Mouse (Mus musculus) ovary, postnatal 14 days (tissue): ENCODE measurements around the gene Gm26657.

Experiments
- DNase-seq: peaks from one replicate; pipeline ENCODE4 v3.0.0; 2022; ENCODE audit warnings: low spot score

Gene Gm26657

DNA sequence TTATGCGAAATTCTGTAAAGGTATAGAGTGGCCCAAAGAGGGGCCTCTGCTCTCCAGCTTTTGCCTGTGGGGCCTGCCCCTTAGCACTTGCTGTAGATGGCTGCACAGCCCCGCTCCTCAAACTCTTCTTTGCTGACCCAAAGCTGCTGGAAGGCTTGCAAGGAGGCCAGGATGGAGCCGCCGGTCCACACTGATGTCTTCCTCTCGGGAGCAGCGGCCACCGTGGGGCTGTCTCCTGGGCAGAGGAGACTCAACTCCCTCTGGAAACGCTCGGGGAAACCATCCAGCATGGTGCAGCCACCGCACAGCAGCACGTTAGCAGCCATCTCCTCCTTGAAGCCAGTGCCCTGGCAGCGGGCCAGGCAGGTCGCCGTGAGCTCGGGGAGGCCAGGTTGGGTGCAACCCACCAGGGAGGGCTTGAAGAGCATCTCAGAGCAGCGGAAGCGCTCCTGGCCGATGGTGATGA lies at the start of gene Gm26657:
Gm26657 (plus strand) TSS at position 51 of the 466 bp plus-strand sequence.
- DNase-seq, result no peak

- DNase-seq, result no peak
Observed at GRCm38 (mm10) chr4:56696401-56696800, 43.5 kb upstream of the Gm26657 start.

DNA sequence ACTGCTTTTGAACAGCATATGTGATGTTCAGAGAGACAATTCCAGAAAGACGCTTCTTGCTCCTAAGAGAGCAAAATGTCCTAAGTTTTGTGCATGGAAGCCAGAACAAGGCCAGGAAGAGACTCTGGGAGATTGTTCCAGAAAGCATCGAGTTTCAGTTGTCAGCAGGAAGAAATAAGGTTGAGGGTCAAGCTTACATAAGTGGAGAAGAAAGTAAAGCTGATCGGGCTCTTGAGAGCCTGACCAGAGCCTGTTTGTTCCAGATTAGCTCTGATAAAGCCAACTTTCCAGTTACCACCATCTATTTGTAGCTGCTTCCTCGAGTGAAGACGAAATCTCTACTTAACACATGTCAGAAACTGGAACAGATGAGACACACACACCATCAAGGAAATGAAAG lies 41.2 kb upstream of the Gm26657 start:
- DNase-seq, result no peak

- DNase-seq, result no peak
Observed at GRCm38 (mm10) chr4:56702234-56702633, 37.6 kb upstream of the Gm26657 start.

DNA sequence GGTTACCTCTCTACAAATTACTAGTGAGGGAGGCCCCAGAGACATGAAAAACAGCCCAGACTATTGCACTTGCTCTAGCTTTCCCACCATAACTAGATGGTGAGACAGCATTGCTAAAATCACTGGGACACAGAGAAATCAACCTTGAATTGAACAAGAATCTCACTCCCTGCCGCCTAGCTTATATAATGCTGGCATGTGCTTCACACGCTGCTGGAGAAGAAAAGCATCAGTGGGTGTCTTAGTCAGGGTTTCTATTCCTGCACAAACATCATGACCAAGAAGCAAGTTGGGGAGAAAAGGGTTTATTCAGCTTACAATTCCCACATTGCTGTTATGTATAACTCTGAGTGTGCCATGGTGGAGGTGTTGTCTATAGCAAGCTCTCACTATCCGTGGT lies 26.7 kb upstream of the Gm26657 start:
- no peak for DNase-seq

DNA sequence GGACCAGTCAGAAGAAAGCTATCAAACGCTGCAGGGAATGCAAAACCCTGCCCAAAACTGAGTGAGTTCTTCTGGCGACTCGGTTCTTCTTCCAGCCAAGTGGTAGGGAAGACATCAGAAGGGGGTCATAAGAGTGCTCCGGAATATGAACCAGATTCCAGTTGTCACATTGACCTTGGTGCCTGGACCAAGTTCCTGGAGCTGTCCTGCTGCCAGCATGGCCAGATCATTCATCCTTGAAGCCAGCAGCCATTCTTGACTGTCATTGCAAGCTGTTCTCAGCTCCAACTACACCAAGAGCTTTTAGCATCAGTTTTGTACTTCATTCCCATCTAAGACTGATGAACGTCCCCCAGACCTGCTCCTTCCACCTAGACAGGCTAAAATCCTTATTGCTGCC lies 23.1 kb upstream of the Gm26657 start:
- DNase-seq, result no peak

DNA sequence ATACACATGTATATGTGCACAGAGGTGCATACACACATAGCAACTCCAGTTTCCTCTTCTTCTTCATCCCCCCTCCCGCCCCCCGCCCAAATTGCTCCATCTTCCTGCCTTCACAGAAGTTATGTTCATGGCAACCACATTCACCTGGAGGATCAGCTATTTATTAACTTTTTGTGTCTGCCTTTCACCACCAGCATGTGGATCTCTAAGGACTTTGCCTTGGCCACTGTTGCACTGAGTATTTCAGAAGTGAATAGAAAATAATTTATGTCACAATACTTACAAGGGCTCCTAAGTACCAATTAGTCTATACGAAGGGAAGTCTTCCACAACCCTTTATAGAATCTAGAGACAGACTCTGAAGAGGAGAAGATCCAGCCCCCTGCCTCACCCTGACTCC lies 21.9 kb upstream of the Gm26657 start:
- no peak for DNase-seq

DNA sequence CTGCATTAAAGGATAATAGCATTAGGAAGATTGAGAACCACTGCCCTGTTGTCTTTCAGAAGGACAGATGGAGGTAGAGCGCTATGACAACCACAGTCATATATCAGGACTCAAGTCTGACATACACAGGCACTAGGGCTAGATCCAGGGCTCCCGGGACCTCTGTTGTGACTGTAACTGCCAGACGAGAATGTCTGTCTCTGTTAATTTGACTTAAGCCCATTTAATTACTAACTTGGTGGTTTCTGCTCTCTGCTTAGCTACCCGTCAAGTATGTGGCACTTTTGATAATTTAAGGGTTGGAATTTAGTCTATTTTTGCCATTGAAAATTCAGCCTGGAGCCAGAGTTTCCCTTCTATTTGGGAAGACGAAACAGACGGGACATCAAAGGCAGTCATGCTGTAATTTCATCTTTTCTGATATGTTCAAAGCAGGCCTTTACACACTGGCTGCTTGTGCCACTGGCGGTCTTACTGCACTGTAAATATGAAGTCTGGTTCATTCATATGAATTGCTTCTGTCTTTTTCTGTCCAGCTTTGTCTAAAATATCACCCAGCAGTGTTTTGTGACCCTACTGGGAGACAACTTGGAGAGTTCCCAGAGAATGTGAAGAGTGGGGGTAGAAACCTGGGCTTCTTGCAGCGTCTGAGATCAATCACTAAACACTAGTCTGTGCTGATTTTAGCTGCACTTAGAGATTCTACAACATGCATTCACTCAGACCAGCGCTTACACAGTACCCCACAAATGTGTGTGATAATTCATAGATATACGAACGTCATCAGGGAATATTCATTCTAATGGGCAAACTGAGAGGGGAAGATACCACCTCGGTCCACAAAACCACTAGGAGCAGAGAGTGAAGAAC lies 21.1 kb upstream of the Gm26657 start:
- no peak for DNase-seq

DNA sequence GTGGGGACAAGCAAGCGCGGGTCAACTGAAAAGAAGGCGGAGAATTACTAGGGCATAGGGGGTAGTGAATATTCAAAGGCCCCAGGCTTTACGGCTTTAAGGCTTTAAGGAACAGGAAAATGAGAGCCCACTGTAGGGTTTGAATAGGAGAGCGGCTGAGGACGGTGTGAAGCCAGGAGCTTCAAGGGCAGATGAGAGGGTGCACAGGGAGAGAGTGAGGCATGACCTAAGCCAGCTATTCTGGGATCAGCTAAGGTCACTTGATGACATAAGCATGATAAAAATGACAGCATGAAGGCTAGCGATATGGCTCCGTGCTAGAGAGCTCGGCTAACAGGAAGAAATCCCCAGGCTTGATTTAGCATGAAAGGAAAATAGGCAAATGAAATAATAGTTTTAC lies 20.4 kb upstream of the Gm26657 start:
- DNase-seq, result no peak

- no peak for DNase-seq
Observed at GRCm38 (mm10) chr4:56720403-56720802, 19.5 kb upstream of the Gm26657 start.

DNA sequence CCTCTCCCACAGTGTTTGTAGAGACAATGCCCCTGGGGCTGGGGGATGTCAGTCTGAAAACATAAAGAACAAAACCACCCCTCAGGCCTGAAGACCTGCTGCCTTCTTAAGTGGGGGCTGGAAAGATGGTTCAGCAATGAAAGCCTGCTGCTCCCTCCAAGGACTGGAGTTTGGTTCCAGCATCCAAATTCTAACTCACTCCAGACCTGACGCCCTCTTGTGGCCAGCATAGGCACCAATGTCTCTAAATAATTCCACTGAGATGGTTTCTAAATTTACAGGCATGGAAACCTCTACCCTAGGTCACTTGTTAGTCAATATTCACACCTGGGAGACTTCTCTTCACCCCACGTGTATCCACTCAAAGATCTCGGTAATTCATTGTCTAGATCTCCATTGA lies 18.4 kb upstream of the Gm26657 start:
- peak; percentile 30 for DNase-seq

DNA sequence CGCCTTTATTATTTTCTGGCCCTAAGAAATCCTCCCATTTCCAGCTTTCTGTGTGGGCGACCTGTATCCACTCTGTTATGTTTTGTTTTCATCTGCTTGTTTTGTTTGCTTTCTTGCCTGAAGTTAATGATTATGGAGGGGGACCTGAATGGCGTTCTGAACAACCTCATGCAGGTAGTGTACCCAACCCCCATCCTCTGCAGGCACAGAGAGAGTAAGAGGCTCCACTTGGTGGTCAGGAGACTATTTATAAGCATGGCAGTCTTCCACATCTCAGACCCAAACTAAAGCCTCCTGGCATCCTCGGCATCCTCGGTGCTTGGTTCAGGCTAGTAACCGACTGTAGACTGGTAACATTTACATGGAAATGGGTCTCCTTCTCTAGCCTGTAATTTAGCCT lies 17.5 kb upstream of the Gm26657 start:
- no peak for DNase-seq

DNA sequence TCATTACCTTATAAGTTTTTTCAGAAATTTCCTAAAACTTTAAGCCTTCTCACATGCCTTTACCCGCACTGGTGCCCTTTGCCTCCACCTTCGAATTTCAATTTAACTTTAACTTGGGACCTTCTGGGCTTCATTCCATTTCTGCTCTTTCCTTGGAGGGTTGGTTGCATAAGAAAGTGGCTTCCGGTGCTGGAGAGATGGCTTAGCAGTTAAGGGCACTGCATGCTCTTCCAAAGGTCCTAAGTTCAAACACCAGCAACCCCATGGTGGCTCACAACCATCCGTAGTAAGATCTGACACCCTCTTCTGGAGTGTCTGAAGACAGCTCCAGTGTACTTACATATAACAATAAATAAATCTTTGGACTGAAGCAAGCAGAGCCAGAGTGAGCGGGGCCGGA lies 16.6 kb upstream of the Gm26657 start:
- DNase-seq, result no peak

GRCm38 (mm10) chr4:56725839-56726238 lies 14.0 kb upstream of the Gm26657 start:
- no peak for DNase-seq

GRCm38 (mm10) chr4:56740611-56741010 lies 741 bp downstream of the Gm26657 start:
- no peak for DNase-seq

DNA sequence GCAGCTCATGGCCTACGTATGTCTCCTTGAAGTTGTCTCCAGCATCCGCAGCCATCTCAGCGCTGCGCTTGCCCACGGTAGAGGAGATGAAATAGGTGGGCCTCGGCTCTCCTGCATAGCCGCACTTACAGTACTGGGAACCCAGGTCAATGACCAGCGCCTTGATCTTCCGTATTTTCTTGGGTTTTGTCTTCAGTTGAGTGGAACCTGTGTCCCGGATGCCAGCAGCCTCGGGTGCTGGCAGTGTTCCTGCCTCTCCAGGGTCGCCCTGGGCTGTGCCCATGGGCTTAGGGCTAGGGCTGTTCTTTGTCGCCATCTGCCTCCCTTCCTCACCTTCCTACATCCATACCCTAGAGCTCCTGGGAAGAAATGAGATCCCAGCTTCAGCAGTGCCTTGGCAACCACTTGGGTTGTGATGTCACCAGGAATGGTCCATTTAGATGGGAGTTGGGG lies 1.2 kb downstream of the Gm26657 start, which contains the start of gene Actl7b:
Actl7b (minus strand) TSS at position 403 of the 453 bp plus-strand sequence.
- DNase-seq, result no peak

DNA sequence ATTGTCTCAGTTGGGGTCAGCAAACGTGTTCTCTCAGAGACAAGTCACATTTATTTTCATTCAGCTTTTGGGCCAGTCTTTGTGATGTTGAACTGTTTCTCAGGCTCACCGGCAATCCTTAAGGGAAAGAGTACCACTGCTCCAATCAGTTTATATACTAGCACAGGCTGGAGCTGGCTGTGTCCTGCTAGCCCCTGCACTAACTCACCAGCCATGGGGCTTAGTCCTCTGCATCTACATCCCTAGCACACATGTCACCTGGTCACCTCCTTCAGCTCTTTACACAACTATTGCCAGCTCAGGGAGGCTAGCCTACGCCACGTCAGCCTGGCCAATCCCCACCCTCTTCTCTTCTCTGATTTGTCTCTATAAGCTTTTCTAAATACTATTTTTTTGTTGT lies 2.8 kb downstream of the Gm26657 start:
- no peak for DNase-seq

DNA sequence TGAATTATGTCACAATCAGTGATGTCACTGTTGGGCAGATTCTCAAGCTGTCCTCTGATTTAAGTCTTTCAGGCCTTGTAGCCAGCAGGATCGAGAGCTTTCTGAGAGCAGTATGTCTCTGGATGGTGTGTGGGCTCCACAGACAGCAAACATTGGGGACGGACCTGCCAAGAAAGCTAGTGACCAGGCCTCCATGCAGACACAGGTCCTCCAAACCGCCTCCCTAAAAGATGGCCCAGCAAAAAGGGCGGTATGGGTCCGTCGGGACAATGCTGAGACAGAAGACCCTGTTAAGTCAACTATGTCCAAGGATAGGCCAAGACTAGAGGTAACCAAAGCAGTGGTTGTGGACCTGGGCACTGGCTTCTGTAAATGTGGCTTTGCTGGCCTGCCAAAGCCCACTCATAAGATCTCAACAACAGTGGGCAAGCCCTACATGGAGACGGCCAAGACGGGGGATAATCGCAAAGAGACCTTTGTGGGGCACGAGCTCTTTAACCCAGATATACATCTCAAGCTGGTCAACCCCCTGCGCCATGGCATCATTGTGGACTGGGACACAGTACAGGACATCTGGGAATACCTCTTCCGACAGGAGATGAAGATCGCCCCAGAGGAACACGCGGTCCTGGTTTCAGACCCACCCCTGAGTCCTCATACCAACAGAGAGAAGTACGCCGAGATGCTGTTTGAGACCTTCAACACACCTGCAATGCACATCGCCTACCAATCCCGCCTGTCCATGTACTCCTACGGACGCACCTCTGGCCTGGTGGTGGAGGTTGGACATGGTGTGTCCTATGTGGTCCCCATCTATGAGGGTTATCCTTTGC lies 3.7 kb downstream of the Gm26657 start, which contains the start of gene Actl7a:
Actl7a (plus strand) TSS at position 51 of the 833 bp plus-strand sequence.
- no peak for DNase-seq

GRCm38 (mm10) chr4:56746345-56746744 lies 6.5 kb downstream of the Gm26657 start:
- no peak for DNase-seq

DNA sequence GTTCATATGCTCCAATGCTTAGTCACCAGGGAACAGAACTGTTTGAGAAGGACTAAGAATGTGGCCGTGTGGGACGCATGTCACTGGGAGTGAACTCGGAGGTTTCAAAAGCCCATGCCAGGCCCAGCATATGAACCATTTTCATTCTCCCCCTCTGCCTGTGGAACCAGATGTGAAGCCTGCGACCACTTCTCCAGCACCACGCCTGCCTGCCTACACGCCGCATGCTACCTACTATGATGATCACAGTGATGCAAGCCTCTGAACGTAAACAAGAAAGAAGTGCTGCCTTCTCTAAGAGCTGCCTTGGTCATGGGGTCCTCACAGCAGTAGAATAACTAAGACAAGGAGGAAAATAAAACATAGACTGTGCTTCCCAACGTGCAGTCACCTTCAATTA lies 7.6 kb downstream of the Gm26657 start:
- no peak for DNase-seq

DNA sequence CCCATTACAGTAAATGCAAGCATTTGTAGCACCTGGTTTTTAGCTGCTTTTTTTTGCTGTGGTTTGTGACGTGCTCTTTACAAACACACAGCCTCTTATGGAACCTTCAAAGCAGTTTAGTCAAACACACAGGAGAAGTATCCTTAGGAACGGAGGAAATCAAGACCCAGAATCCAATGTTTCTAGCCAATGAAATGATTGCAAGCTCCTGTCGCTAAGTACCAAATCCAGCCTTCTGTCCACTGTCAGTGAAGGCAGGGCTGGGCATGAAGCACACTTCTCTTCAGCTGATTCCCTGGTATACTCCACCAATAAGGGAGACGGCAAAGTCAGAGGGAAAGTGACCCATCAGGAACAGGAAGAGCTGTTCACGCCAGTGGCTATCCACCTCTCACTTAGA lies 16.2 kb downstream of the Gm26657 start:
- no peak for DNase-seq

DNA sequence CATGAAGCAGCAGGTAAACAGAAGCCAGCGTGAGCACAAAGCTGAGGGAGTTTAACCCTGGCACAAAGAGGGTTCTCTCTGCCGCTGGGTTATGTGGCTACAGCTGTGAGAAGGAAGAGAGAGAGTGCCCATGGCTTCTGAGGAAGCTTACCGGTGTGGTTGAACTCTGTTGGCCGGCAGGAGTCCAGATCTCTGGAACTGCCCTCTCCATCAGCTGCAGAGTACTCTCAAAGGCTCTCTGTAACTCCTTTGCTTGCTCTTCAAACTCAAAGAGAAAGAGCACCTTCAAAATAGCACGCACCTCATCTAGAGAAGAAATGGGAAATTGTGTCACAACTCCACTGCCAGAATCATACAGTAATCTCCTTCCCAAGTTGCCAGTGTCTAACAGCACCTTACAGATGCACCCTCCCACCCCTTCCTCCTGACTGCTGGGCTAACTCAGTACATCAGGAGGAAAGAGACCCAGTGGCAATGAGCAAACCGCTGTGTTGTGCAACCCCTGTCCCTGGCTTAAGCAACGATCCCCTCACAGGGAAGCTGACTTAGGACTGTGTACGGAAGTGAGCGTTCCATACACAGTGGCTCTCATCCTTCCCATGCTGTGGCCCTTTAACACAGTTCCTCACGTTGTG lies 17.2 kb downstream of the Gm26657 start:
- no peak for DNase-seq
